Mouse (Mus musculus): ENCODE results near the gene Zrsr1.

The Zrsr1 gene

GRCm38 (mm10) chr11:23008181-23008823 lies 36.5 kb downstream of the Zrsr1 start:
- peak; percentile 85 for DNase-seq (ENCODE audit: low read depth, low spot score)

GRCm38 (mm10) chr11:23008824-23009200 lies 37.0 kb downstream of the Zrsr1 start:
- DNase-seq (ENCODE audit: low read depth, low spot score) = no peak

- DNase-seq (ENCODE audit: low read depth, low spot score) = no peak
Observed at GRCm38 (mm10) chr11:23013096-23013495, 41.3 kb downstream of the Zrsr1 start.

GRCm38 (mm10) chr11:23013580-23014294 lies 41.9 kb downstream of the Zrsr1 start:
- DNase-seq (ENCODE audit: low read depth, low spot score) = peak; percentile 25

- no peak for DNase-seq (ENCODE audit: low read depth, low spot score)
Observed at GRCm38 (mm10) chr11:23014996-23015395, 43.2 kb downstream of the Zrsr1 start.

- DNase-seq (ENCODE audit: low read depth, low spot score) = no peak
Observed at GRCm38 (mm10) chr11:23017943-23018342, 46.1 kb downstream of the Zrsr1 start.

- DNase-seq (ENCODE audit: low read depth, low spot score) = no peak
Observed at GRCm38 (mm10) chr11:23020116-23020770, 48.4 kb downstream of the Zrsr1 start.

- no peak for DNase-seq (ENCODE audit: low read depth, low spot score)
Observed at GRCm38 (mm10) chr11:23020841-23021240, 49.0 kb downstream of the Zrsr1 start.

GRCm38 (mm10) chr11:23023155-23023554 lies 51.4 kb downstream of the Zrsr1 start:
- DNase-seq (ENCODE audit: low read depth, low spot score) = no peak

GRCm38 (mm10) chr11:23024169-23024568 lies 52.4 kb downstream of the Zrsr1 start:
- DNase-seq (ENCODE audit: low read depth, low spot score) = no peak
